In the genomic region with DNA sequence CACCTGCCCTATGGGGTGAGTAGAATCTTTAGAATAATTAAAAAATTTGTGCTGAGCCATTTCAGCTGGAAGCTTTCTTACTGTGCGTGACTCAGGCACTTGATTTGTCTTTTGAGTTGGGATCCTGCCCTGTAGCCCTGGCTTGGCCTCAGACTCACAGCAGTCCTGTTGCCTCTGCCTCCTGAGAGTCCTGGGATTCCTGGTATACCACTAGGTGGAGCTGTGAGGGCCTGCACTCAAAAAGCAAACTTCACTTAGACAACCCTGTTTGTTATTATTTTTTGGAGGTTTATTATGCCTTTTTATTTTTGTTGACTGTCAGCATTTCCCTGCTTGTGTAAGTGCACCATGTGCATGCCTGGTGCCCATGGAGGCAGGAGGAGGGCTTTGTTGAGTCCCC, we compare ENCODE assay signal across 11 mouse cellular contexts. TPM values are rescaled to one million over a fixed set of nuclear protein-coding genes. Genes with fewer than 3 reads are reported as not detected.
DNase-seq lines count a peak whose midpoint lies in the region; ATAC-seq lines count a peak whose summit lies in the region.
"Had no signal": no experiment of that assay in that cellular context is flagged by ENCODE, and none has a peak within 500 bp of the region (broad histone marks: within the 10 kb centered on the region; RNA-seq: fewer than 3 reads in every experiment).

No protein-coding gene starts in this region.

- H3K36me3 ChIP-seq in kidney, embryonic 16.5 days (ENCODE audit: insufficient read depth, low read length): peaks cover 52% of the 10 kb centered on the region
- H3K36me3 ChIP-seq in liver, embryonic 11.5 days (ENCODE audit: control insufficient read depth, insufficient read depth, low read length): peaks cover 40% of the 10 kb centered on the region
- H3K36me3 ChIP-seq in hindbrain, embryonic 14.5 days (replicated peaks; ENCODE audit: control insufficient read depth, insufficient read depth): peaks cover 39% of the 10 kb centered on the region

- H3K27ac ChIP-seq in kidney, embryonic 16.5 days (ENCODE audit: low read length): no peak overlapping the region
- H3K27ac ChIP-seq in liver, embryonic 11.5 days (ENCODE audit: low read depth, low read length): no peak overlapping the region
- H3K27ac ChIP-seq in hindbrain, embryonic 14.5 days: no peak overlapping the region
- H3K27ac ChIP-seq: lung, embryonic 15.5 days; stomach, embryonic 15.5 days had no signal

- H3K4me2 ChIP-seq in kidney, embryonic 16.5 days (replicated peaks; ENCODE audit: low read depth, low read length): no peak overlapping the region
- H3K4me2 ChIP-seq in liver, embryonic 11.5 days: no peak overlapping the region
- no peak overlapping the region for H3K4me2 ChIP-seq in hindbrain, embryonic 14.5 days (replicated peaks)
- H3K4me2 ChIP-seq: lung, embryonic 15.5 days; stomach, embryonic 15.5 days had no signal

- H3K4me3 ChIP-seq in kidney, embryonic 16.5 days (ENCODE audit: low read length): no peak overlapping the region
- H3K4me3 ChIP-seq in liver, embryonic 11.5 days (ENCODE audit: low read depth, low read length): no peak overlapping the region
- H3K4me3 ChIP-seq in hindbrain, embryonic 14.5 days (replicated peaks; ENCODE audit: low read length): no peak overlapping the region
- H3K4me3 ChIP-seq: erythroblast, embryonic 14.5 days; lung, embryonic 15.5 days; stomach, embryonic 15.5 days had no signal

- H3K9me3 ChIP-seq in kidney, embryonic 16.5 days (ENCODE audit: low read length): no peaks in the 10 kb centered on the region
- no peaks in the 10 kb centered on the region for H3K9me3 ChIP-seq in liver, embryonic 11.5 days (ENCODE audit: control insufficient read depth, low read length)
- no peaks in the 10 kb centered on the region for H3K9me3 ChIP-seq in hindbrain, embryonic 14.5 days (ENCODE audit: control insufficient read depth, low read length)
- H3K9me3 ChIP-seq: lung, embryonic 15.5 days; stomach, embryonic 15.5 days had no signal

- peak; percentile 10 for DNase-seq in kidney, adult 18-20 months
- DNase-seq in adipocyte (ENCODE audit: low spot score): peak; percentile 78
- no peak for DNase-seq in liver, embryonic 11.5 days (ENCODE audit: low spot score)
- DNase-seq in right cerebral cortex, postnatal 25 days: no peak
- no peak for DNase-seq in hindbrain, embryonic 14.5 days (ENCODE audit: low spot score)

- H3K4me1 ChIP-seq in kidney, embryonic 16.5 days (ENCODE audit: insufficient read depth, low read length): no peaks in the 10 kb centered on the region
- no peaks in the 10 kb centered on the region; the same call in 1 of the 2 replicates for H3K4me1 ChIP-seq in liver, embryonic 11.5 days (replicated peaks; ENCODE audit: control insufficient read depth, insufficient read depth, low read length)
- no peaks in the 10 kb centered on the region for H3K4me1 ChIP-seq in hindbrain, embryonic 14.5 days (replicated peaks; ENCODE audit: control insufficient read depth, insufficient read depth, low read length)
- H3K4me1 ChIP-seq: lung, embryonic 15.5 days; stomach, embryonic 15.5 days had no signal

- H3K9ac ChIP-seq in kidney, embryonic 16.5 days (replicated peaks; ENCODE audit: low read length): no peak overlapping the region
- no peak overlapping the region for H3K9ac ChIP-seq in liver, embryonic 11.5 days (ENCODE audit: low read depth, low read length)
- no peak overlapping the region for H3K9ac ChIP-seq in hindbrain, embryonic 14.5 days
- H3K9ac ChIP-seq: lung, embryonic 15.5 days; stomach, embryonic 15.5 days had no signal

- H3K27me3 ChIP-seq in kidney, embryonic 16.5 days (ENCODE audit: insufficient read depth, low read length): no peaks in the 10 kb centered on the region
- H3K27me3 ChIP-seq in liver, embryonic 11.5 days (replicated peaks; ENCODE audit: control insufficient read depth, insufficient read depth, low read length): no peaks in the 10 kb centered on the region
- H3K27me3 ChIP-seq in hindbrain, embryonic 14.5 days (ENCODE audit: control insufficient read depth, insufficient read depth, low read length): no peaks in the 10 kb centered on the region
- H3K27me3 ChIP-seq: lung, embryonic 15.5 days; stomach, embryonic 15.5 days had no signal

- no peak for ATAC-seq in kidney, embryonic 16.5 days (ENCODE audit: low FRiP score, low TSS enrichment)
- peak; percentile 54 for ATAC-seq in CD4-positive, CD25-positive, alpha-beta regulatory T cell, adult 4 months
- ATAC-seq in liver, embryonic 11.5 days (replicated peaks; ENCODE audit: low FRiP score): 0 out of 2 replicates have a peak, but pooled peaks have one; percentile 32
- no peak for ATAC-seq in erythroid progenitor cell, adult 5-6 weeks (replicated peaks; ENCODE audit: low FRiP score, poor library complexity, severe bottlenecking)
- ATAC-seq in hindbrain, embryonic 14.5 days (ENCODE audit: low FRiP score): no peak

- WGBS in kidney, embryonic 16.5 days: 100% methylated on average over 1 of the region's 1 CpGs
- WGBS in liver, embryonic 11.5 days: 90% methylated on average over 1 of the region's 1 CpGs
- whole genome bisulfite sequencing in hindbrain, embryonic 14.5 days: 88% methylated on average over 1 of the region's 1 CpGs

RNA-seq across cellular contexts. Expression of a gene that starts 11.9 kb away (rescaled TPM):
- 30.2 and 34.1 TPM in 2 replicates for polyA plus RNA-seq in kidney, embryonic 16.5 days (2015; fragmentation: Nextera tagmentation; extraction: Ambion mirVana)
- polyA plus RNA-seq in CD4-positive, CD25-positive, alpha-beta regulatory T cell, adult 4 months (2017; shearing (Covaris generic)): 10 to 100 TPM; 22.1 to 44.6 TPM
- 28.5 and 32.2 TPM in 2 replicates for polyA plus RNA-seq in liver, embryonic 11.5 days (2014; fragmentation: Nextera tagmentation; extraction: Ambion mirVana)
- total RNA-seq in erythroid progenitor cell, adult 5-6 weeks (2015; ENCODE audit: low replicate concordance): 6.7 and 11.5 TPM in 2 replicates
- 12.6 and 13.5 TPM in 2 replicates for total RNA-seq in erythroid progenitor cell, adult 5-6 weeks (2017; ENCODE audit: low replicate concordance)
- 20.8 and 27.2 TPM in 2 replicates for polyA plus RNA-seq in hindbrain, embryonic 14.5 days (2014; fragmentation: Nextera tagmentation; extraction: Ambion mirVana)

RNA-seq across cellular contexts. Expression of a gene that starts 12.0 kb away (rescaled TPM):
- polyA plus RNA-seq in kidney, embryonic 16.5 days (2015; fragmentation: Nextera tagmentation; extraction: Ambion mirVana): 72.2 and 77.6 TPM in 2 replicates
- polyA plus RNA-seq in CD4-positive, CD25-positive, alpha-beta regulatory T cell, adult 4 months (2017; shearing (Covaris generic)): 100 to 1,000 TPM; 124 to 164 TPM
- 80.5 and 83.7 TPM in 2 replicates for polyA plus RNA-seq in liver, embryonic 11.5 days (2014; fragmentation: Nextera tagmentation; extraction: Ambion mirVana)
- total RNA-seq in erythroid progenitor cell, adult 5-6 weeks (2015; ENCODE audit: low replicate concordance): 32.7 and 57.3 TPM in 2 replicates
- 58.0 and 71.3 TPM in 2 replicates for total RNA-seq in erythroid progenitor cell, adult 5-6 weeks (2017; ENCODE audit: low replicate concordance)
- 48.2 and 49.9 TPM in 2 replicates for polyA plus RNA-seq in hindbrain, embryonic 14.5 days (2014; fragmentation: Nextera tagmentation; extraction: Ambion mirVana)

RNA-seq across cellular contexts. Expression of a gene that starts 50.4 kb away (rescaled TPM):
- 33.4 and 35.1 TPM in 2 replicates for polyA plus RNA-seq in kidney, embryonic 16.5 days (2015; fragmentation: Nextera tagmentation; extraction: Ambion mirVana)
- polyA plus RNA-seq in CD4-positive, CD25-positive, alpha-beta regulatory T cell, adult 4 months (2017; shearing (Covaris generic)): 10 to 100 TPM; 10.7 to 15.0 TPM
- polyA plus RNA-seq in liver, embryonic 11.5 days (2014; fragmentation: Nextera tagmentation; extraction: Ambion mirVana): 43.3 and 49.0 TPM in 2 replicates
- 26.3 and 27.7 TPM in 2 replicates for total RNA-seq in erythroid progenitor cell, adult 5-6 weeks (2015; ENCODE audit: low replicate concordance)
- 25.5 and 32.0 TPM in 2 replicates for total RNA-seq in erythroid progenitor cell, adult 5-6 weeks (2017; ENCODE audit: low replicate concordance)
- polyA plus RNA-seq in hindbrain, embryonic 14.5 days (2014; fragmentation: Nextera tagmentation; extraction: Ambion mirVana): 31.3 and 36.5 TPM in 2 replicates

Comparison
In these comparisons a context has a peak if more than half of its experiments do, and no peak if none do; other contexts are left out.
1. DNase-seq: peak in kidney, adult 18-20 months (single experiment) and adipocyte (single experiment); none in liver, embryonic 11.5 days (single experiment), right cerebral cortex, postnatal 25 days (single experiment) and hindbrain, embryonic 14.5 days (single experiment).
2. ATAC-seq: peak in CD4-positive, CD25-positive, alpha-beta regulatory T cell, adult 4 months (single experiment) and liver, embryonic 11.5 days (single experiment); none in kidney, embryonic 16.5 days (single experiment), erythroid progenitor cell, adult 5-6 weeks (single experiment) and hindbrain, embryonic 14.5 days (single experiment).